Mouse (Mus musculus): ENCODE measurements around the gene Sod1. TPM values are rescaled to one million over a fixed set of nuclear protein-coding genes. Genes with fewer than 3 reads are reported as not detected.
A peak's percentile ranks its signal among the peaks of the same experiment; 100 is the strongest.
"Not testable (repeated sequence)": the region's sequence is repeated elsewhere in the genome, so short reads cannot be mapped to it uniquely, and the experiment has no call there.

Sod1 gene
- polyA plus RNA-seq, 1 experiment from 2014 or later, result 1,077 TPM

DNA sequence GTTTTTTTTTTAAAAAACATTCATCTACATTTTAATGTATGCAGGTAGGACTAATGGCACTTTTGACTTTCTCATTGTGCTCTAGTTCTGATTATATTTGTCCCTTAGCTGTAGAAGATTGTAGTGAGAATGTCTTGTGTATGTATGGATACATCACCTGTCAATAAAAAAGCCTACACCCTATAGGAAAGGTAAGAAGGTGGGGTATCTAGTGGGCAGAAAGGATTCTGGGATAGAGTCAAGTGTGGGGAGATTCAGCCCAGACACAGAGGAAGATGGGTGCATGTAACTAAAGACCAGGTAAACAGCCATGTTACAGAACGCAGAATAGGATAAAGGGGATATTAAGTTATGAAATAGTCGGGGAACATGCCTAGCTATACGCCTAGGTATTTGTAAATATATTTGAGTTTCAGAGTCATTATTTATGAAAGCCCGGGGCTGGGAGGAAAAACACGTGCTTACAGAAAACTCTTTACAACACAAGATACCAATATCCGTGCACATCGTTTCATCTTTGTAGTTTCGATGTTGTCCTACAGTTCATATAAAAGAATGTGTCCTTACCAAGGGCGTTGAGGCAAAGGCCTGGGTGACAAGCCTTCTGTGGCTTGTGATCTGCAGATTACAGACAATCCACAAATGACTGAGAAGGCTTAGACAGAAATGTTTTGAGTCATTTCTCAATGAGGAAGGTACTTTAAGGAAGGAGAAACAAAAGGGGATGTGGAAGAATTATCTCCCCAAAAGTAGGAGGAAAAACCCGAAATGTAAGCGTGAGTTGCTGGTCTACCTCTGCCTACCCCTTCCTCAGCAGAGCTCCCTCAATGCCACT is 5.6 kb upstream of the Sod1 start:
- WGBS, result 95% methylated on average over 11 of the region's 11 CpGs

DNA sequence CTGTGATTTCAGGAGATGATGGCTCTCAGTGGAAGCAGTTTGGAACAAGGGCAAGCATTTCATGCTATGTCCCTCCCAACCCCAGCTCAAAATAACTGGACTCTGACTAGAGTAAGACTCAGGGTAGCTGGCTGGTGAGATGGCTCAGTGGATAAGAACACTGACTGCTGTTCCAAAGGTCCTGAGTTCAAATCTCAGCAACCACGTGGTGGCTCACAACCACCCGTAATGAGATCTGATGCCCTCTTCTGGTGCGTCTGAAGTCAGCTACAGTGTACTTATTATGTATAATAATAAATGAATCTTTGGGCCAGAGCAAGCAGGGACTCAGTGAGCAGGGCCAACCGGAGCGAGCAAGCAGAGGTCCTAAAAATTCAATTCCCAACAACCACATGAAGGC is 4.7 kb upstream of the Sod1 start:
- ATAC-seq (replicated peaks; ENCODE audit: low FRiP score); H3K4me2 ChIP-seq (ENCODE audit: low read depth, low read length, severe bottlenecking); H3K27me3 ChIP-seq (ENCODE audit: control insufficient read depth, insufficient read depth, low read length); H3K4me3 ChIP-seq (ENCODE audit: low read depth, low read length); H3K36me3 ChIP-seq (ENCODE audit: control insufficient read depth, insufficient read depth, low read length); DNase-seq (ENCODE audit: low spot score); H3K9ac ChIP-seq (ENCODE audit: low read length); H3K27ac ChIP-seq (ENCODE audit: low read depth, low read length); H3K4me1 ChIP-seq (replicated peaks; ENCODE audit: control insufficient read depth, insufficient read depth, low read length); H3K9me3 ChIP-seq (ENCODE audit: control insufficient read depth, low read length): not testable (repeated sequence)
- WGBS, result 90% methylated on average over 5 of the region's 5 CpGs

More for the DNA sequence above, 5.6 kb upstream of the Sod1 start:
- H3K27ac ChIP-seq (ENCODE audit: low read depth, low read length), result no peak overlapping the region
- H3K4me3 ChIP-seq (ENCODE audit: low read depth, low read length), result no peak overlapping the region
- no peaks in the 10 kb centered on the region for H3K9me3 ChIP-seq (ENCODE audit: control insufficient read depth, low read length)
- no peak overlapping the region for H3K4me2 ChIP-seq (ENCODE audit: low read depth, low read length, severe bottlenecking)
- no peaks in the 10 kb centered on the region for H3K4me1 ChIP-seq (replicated peaks; ENCODE audit: control insufficient read depth, insufficient read depth, low read length)
- H3K9ac ChIP-seq (ENCODE audit: low read length), result no peak overlapping the region
- H3K36me3 ChIP-seq (ENCODE audit: control insufficient read depth, insufficient read depth, low read length), result no peaks in the 10 kb centered on the region
- no peaks in the 10 kb centered on the region for H3K27me3 ChIP-seq (ENCODE audit: control insufficient read depth, insufficient read depth, low read length)
- DNase-seq (ENCODE audit: low spot score), result no peak
- no peak for ATAC-seq (replicated peaks; ENCODE audit: low FRiP score)

DNA sequence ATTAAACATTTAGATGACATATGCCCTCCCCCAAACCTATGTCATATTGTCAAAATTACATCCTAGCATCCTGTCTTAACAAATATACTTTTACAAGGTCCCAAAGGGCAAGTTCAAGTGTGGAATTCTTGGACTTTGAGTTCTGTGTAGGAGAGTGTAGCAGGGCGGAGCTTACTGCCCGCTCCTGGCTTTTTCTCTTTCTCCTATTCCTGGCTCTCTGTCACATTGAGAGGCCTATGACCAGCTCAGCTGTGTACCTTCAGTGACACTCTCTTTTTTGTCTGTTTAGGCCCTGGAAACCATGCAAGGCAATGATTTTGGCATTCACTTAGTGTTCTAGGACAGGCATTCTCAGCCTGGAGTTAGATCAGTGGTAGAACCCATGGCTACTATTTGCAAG is 4.1 kb upstream of the Sod1 start:
- Histone ChIP-seq H3K4me3 (ENCODE audit: low read depth, low read length) (no peak overlapping the region), H3K9ac (ENCODE audit: low read length) (no peak overlapping the region), H3K4me1 (replicated peaks; ENCODE audit: control insufficient read depth, insufficient read depth, low read length) (no peaks in the 10 kb centered on the region), H3K9me3 (ENCODE audit: control insufficient read depth, low read length) (no peaks in the 10 kb centered on the region), H3K27me3 (ENCODE audit: control insufficient read depth, insufficient read depth, low read length) (no peaks in the 10 kb centered on the region), H3K36me3 (ENCODE audit: control insufficient read depth, insufficient read depth, low read length) (no peaks in the 10 kb centered on the region), H3K4me2 (ENCODE audit: low read depth, low read length, severe bottlenecking) (no peak overlapping the region), H3K27ac (ENCODE audit: low read depth, low read length) (no peak overlapping the region)
- no peak for ATAC-seq (replicated peaks; ENCODE audit: low FRiP score)
- no peak for DNase-seq (ENCODE audit: low spot score)
- 98% methylated on average over 2 of the region's 2 CpGs for WGBS

DNA sequence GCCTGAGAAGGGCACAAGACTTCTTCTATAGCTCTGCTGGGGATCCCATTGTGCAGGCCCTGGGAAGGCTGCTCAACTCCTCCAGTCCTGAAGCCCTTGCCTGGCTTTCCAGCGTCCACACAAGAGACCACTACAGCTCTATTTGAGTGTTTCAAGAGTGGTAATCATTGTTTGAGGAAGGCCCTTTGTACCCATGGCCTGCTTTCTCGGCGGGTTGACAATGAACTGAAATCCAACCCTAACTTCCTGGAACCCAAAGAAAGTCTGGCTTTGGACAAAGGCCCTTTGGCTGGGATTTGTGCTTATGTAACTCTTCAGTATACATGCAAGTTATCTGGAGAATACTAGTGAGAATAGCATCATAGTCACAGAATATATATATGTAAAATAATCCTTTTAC is 3.2 kb upstream of the Sod1 start:
- no peak for ATAC-seq (replicated peaks; ENCODE audit: low FRiP score)
- no peak overlapping the region for H3K9ac ChIP-seq (ENCODE audit: low read length)
- 10% methylated on average over 3 of the region's 3 CpGs for WGBS
- H3K36me3 ChIP-seq (ENCODE audit: control insufficient read depth, insufficient read depth, low read length), result no peaks in the 10 kb centered on the region
- H3K27me3 ChIP-seq (ENCODE audit: control insufficient read depth, insufficient read depth, low read length), result no peaks in the 10 kb centered on the region
- DNase-seq (ENCODE audit: low spot score), result no peak
- peaks cover 4% of the 10 kb centered on the region; the same call in 1 of the 2 replicates for H3K4me1 ChIP-seq (replicated peaks; ENCODE audit: control insufficient read depth, insufficient read depth, low read length)
- no peak overlapping the region for H3K27ac ChIP-seq (ENCODE audit: low read depth, low read length)
- H3K4me3 ChIP-seq (ENCODE audit: low read depth, low read length), result no peak overlapping the region
- H3K4me2 ChIP-seq (ENCODE audit: low read depth, low read length, severe bottlenecking), result no peak overlapping the region
- no peaks in the 10 kb centered on the region for H3K9me3 ChIP-seq (ENCODE audit: control insufficient read depth, low read length)

DNA sequence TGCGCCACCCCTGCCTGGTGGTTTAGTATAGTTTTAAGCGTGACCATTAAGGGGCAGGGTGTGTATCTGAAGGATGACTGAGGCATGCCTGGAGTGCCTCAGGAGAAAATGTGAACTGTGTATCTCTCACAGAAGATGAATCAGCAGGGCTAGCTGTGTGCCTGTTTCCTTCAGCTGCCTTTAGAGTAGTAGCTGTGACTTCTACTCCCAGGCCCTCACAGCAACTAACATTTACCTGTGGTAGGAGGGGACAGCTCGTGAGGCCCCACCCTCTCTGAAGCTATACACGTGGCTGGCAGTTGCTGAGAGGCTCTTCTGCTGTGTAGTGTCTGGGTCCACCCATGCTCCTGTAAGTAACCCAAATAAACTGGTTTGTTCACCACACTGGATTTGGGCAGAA is 2.6 kb upstream of the Sod1 start:
- Histone ChIP-seq H3K4me3 (ENCODE audit: low read depth, low read length) (no peak overlapping the region), H3K4me1 (replicated peaks; ENCODE audit: control insufficient read depth, insufficient read depth, low read length) (peaks cover 6% of the 10 kb centered on the region; the same call in 1 of the 2 replicates), H3K27me3 (ENCODE audit: control insufficient read depth, insufficient read depth, low read length) (no peaks in the 10 kb centered on the region), H3K36me3 (ENCODE audit: control insufficient read depth, insufficient read depth, low read length) (no peaks in the 10 kb centered on the region), H3K4me2 (ENCODE audit: low read depth, low read length, severe bottlenecking) (no peak overlapping the region), H3K9me3 (ENCODE audit: control insufficient read depth, low read length) (no peaks in the 10 kb centered on the region), H3K9ac (ENCODE audit: low read length) (no peak overlapping the region), H3K27ac (ENCODE audit: low read depth, low read length) (no peak overlapping the region)
- no peak for DNase-seq (ENCODE audit: low spot score)
- WGBS, result 59% methylated on average over 4 of the region's 4 CpGs
- ATAC-seq (replicated peaks; ENCODE audit: low FRiP score), result no peak

DNA sequence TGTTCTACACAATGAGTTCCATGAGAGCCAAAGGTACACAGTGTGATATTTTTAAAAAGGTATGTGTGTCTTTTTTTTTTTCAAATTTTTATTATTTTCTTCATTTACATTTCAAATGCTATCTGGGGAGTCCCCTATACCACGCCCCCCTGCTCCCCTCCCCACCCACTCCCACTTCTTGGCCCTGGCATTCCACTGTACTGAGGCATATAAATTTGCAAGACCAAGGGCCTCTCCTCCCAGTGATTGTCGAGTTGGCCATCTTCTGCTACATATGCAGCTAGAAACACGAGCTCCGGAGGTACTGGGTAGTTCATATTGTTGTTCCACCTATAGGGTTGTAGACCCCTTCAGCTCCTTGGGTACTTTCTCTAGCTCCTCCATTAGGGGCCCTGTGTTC is 1.1 kb upstream of the Sod1 start:
- not testable (repeated sequence) for H3K4me3 ChIP-seq (ENCODE audit: low read depth, low read length); DNase-seq (ENCODE audit: low spot score); H3K36me3 ChIP-seq (ENCODE audit: control insufficient read depth, insufficient read depth, low read length); H3K27ac ChIP-seq (ENCODE audit: low read depth, low read length); H3K9ac ChIP-seq (ENCODE audit: low read length); H3K9me3 ChIP-seq (ENCODE audit: control insufficient read depth, low read length); H3K4me2 ChIP-seq (ENCODE audit: low read depth, low read length, severe bottlenecking); ATAC-seq (replicated peaks; ENCODE audit: low FRiP score); H3K27me3 ChIP-seq (ENCODE audit: control insufficient read depth, insufficient read depth, low read length); H3K4me1 ChIP-seq (replicated peaks; ENCODE audit: control insufficient read depth, insufficient read depth, low read length)
- 75% methylated on average over 4 of the region's 4 CpGs for WGBS

DNA sequence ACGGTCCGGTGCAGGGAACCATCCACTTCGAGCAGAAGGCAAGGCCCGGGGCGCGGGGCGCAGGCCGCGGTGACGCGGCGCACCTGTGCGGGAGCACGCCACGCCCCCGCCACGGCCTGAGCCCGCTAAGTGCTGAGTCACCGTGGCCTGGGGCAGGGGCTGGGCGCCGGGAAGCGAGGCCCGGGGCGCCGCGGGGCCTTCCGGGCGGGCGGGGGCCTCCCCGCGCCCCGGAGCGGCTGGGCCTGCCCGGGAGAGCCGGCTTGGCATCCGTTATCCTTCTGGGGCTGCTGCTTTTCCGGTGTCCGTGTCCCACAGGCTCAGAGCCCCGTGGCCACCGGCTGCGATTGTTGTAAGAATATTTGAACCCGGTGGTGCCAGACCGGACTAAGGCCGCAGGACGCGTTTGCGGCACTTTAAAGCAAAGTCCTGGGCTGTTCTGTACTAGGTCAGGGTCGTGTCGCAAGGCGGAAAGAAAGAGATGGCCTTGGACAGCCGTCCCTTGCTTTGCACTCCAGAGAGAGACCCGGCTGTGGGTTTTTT is 408 bp downstream of the Sod1 start:
- Histone ChIP-seq H3K27ac (ENCODE audit: low read depth, low read length) (peak overlapping the region; percentile 83), H3K9ac (ENCODE audit: low read length) (peak overlapping the region; percentile 89), H3K4me2 (ENCODE audit: low read depth, low read length, severe bottlenecking) (peak overlapping the region; percentile 72), H3K27me3 (ENCODE audit: control insufficient read depth, insufficient read depth, low read length) (no peaks in the 10 kb centered on the region), H3K4me1 (replicated peaks; ENCODE audit: control insufficient read depth, insufficient read depth, low read length) (peaks cover 6% of the 10 kb centered on the region; the same call in 1 of the 2 replicates), H3K36me3 (ENCODE audit: control insufficient read depth, insufficient read depth, low read length) (peaks cover 4% of the 10 kb centered on the region; the same call in 1 of the 2 replicates), H3K4me3 (ENCODE audit: low read depth, low read length) (peak overlapping the region; percentile 93), H3K9me3 (ENCODE audit: control insufficient read depth, low read length) (no peaks in the 10 kb centered on the region)
- WGBS, result under 1% methylated on average over 50 of the region's 52 CpGs
- ATAC-seq (replicated peaks; ENCODE audit: low FRiP score) (peak; percentile 87), DNase-seq (ENCODE audit: low spot score) (no peak)

DNA sequence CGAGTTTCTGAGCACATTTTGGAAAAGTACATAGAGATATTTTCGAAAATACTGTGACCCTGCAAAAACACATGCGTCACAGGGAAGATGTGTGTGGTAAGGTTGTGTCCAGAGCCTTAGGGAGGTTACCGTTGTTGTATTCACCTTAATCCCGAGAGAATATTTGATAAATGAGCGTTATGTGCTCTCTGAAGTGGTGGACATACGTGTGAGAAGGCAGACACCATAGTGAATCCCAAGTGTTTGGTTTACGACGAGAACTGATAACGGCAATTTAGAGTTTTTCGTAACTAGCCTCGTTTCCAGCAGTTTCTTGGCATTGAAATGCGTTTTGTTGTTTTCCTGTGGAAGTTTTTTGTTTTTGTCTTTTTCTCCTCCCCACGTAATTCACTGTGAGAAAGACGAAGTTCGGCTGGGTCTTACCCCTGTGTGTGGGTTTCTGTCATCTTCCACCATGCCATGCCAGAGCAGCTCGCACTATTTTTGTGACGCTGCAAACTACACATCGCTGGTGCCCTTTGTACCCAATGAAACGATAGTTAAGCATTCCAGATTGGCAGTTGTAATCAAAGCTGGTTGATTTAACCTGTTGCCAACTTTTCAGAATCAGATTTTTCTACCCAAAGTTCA is 1.0 kb downstream of the Sod1 start:
- Histone ChIP-seq H3K4me1 (replicated peaks; ENCODE audit: control insufficient read depth, insufficient read depth, low read length) (peaks cover 6% of the 10 kb centered on the region; the same call in 1 of the 2 replicates), H3K4me2 (ENCODE audit: low read depth, low read length, severe bottlenecking) (peak overlapping the region; percentile 72), H3K27me3 (ENCODE audit: control insufficient read depth, insufficient read depth, low read length) (no peaks in the 10 kb centered on the region), H3K9me3 (ENCODE audit: control insufficient read depth, low read length) (no peaks in the 10 kb centered on the region), H3K9ac (ENCODE audit: low read length) (peak overlapping the region; percentile 89), H3K4me3 (ENCODE audit: low read depth, low read length) (peak overlapping the region; percentile 93), H3K36me3 (ENCODE audit: control insufficient read depth, insufficient read depth, low read length) (peaks cover 4% of the 10 kb centered on the region; the same call in 1 of the 2 replicates), H3K27ac (ENCODE audit: low read depth, low read length) (peak overlapping the region; percentile 83)
- DNase-seq (ENCODE audit: low spot score), result no peak
- 15% methylated on average over 20 of the region's 20 CpGs for WGBS
- ATAC-seq (replicated peaks; ENCODE audit: low FRiP score), result no peak

Measured in forebrain, embryonic 11.5 days (tissue).